ENCODE assay signal across 9 mouse cellular contexts in the genomic region with DNA sequence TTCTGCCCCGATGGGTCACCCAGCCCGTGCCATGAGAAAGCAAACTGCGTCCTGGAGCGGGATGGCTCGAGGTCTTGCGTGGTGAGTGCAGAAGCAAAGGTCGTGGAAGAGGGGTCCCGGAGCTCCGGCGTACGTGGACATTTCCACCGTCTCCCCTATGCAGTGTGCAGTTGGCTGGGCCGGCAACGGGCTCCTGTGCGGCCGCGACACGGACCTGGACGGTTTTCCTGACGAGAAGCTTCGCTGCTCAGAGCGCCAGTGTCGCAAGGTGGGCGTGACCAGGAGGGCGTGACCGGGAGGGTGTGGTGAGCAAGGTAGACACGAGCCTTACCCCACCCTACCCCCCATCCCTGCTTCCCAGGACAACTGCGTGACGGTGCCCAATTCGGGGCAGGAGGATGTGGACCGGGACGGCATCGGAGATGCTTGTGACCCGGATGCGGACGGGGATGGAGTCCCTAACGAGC. TPM values are rescaled to one million over a fixed set of nuclear protein-coding genes. Genes with fewer than 3 reads are reported as not detected.
DNase-seq lines count a peak whose midpoint lies in the region; ATAC-seq lines count a peak whose summit lies in the region.
"Had no signal": no experiment of that assay in that cellular context is flagged by ENCODE, and none has a peak within 500 bp of the region (broad histone marks: within the 10 kb centered on the region; RNA-seq: fewer than 3 reads in every experiment).

No protein-coding gene starts in this region.

- H3K4me1 ChIP-seq in liver, embryonic 15.5 days (replicated peaks): peaks cover 42% of the 10 kb centered on the region

- H3K4me3 ChIP-seq in liver, embryonic 15.5 days (replicated peaks): peak overlapping the region; percentile 23; the same call in 1 of the 2 replicates

- 6% methylated on average over 37 of the region's 37 CpGs for WGBS in liver, embryonic 15.5 days (ENCODE audit: insufficient replicate concordance)

- H3K27ac ChIP-seq in liver, embryonic 15.5 days (replicated peaks): no peak overlapping the region

- no peak overlapping the region for H3K9ac ChIP-seq in liver, embryonic 15.5 days

- ATAC-seq in liver, embryonic 15.5 days (ENCODE audit: insufficient read depth): no peak

- H3K36me3 ChIP-seq in liver, embryonic 15.5 days (replicated peaks): no peaks in the 10 kb centered on the region

- DNase-seq in embryo, embryonic 10.5 days (ENCODE audit: low spot score): peak; percentile 5
- DNase-seq in embryo, embryonic 10 days (ENCODE audit: low spot score): no peak
- peak; percentile 40 for DNase-seq in thymus, postnatal 4 days
- no peak for DNase-seq in thymus, postnatal 10 days (ENCODE audit: low spot score in 2 of 2)
- DNase-seq in testis, postnatal 10 days (ENCODE audit: low spot score): peak; percentile 65
- no peak for DNase-seq in frontal cortex, adult 2 months (ENCODE audit: extremely low spot score in 1 of 2, low spot score in 1 of 2)
- no peak for DNase-seq in gastrocnemius, postnatal 10 days

- no peaks in the 10 kb centered on the region for H3K9me3 ChIP-seq in liver, embryonic 15.5 days (replicated peaks)

- peak overlapping the region; percentile 66 for H3K4me2 ChIP-seq in liver, embryonic 15.5 days

- peaks cover 98% of the 10 kb centered on the region for H3K27me3 ChIP-seq in liver, embryonic 15.5 days

RNA-seq across cellular contexts. Expression of gene Comp, which starts 3.0 kb away (rescaled TPM):
- 1.3 and 2.1 TPM in 2 replicates for polyA plus RNA-seq in liver, embryonic 15.5 days (2015; fragmentation: Nextera tagmentation; extraction: Ambion mirVana)
- 0.19 and 0.26 TPM in 2 replicates for polyA plus RNA-seq in frontal cortex, adult 2 months (2012; rRNA removed)
- total RNA-seq in gastrocnemius, postnatal 10 days (2021): 10 to 100 TPM; 18.4 to 20.2 TPM

RNA-seq across cellular contexts. Expression of gene Upf1, which starts 23.2 kb away (rescaled TPM):
- 9.7 and 10.6 TPM in 2 replicates for polyA plus RNA-seq in liver, embryonic 15.5 days (2015; fragmentation: Nextera tagmentation; extraction: Ambion mirVana)
- 29.5 and 30.8 TPM in 2 replicates for polyA plus RNA-seq in frontal cortex, adult 2 months (2012; rRNA removed)
- total RNA-seq in gastrocnemius, postnatal 10 days (2021): 10 to 100 TPM; 34.2 to 37.3 TPM

RNA-seq across cellular contexts. Expression of gene Gdf1, which starts 46.7 kb away (rescaled TPM):
- polyA plus RNA-seq in liver, embryonic 15.5 days (2015; fragmentation: Nextera tagmentation; extraction: Ambion mirVana): 0.10 and 0.26 TPM in 2 replicates
- 34.8 and 63.7 TPM in 2 replicates for polyA plus RNA-seq in frontal cortex, adult 2 months (2012; rRNA removed)
- total RNA-seq in gastrocnemius, postnatal 10 days (2021): 1 to 10 TPM; 3.9 to 5.3 TPM
- total RNA-seq: common myeloid progenitor, adult 5-6 weeks had no signal

Comparison
In these comparisons a context has a peak if more than half of its experiments do, and no peak if none do; other contexts are left out.
1. DNase-seq: peak in embryo, embryonic 10.5 days (single experiment), thymus, postnatal 4 days (single experiment) and testis, postnatal 10 days (single experiment); none in embryo, embryonic 10 days (single experiment), thymus, postnatal 10 days (0 of 2), frontal cortex, adult 2 months (0 of 2) and gastrocnemius, postnatal 10 days (single experiment).
2. RNA of gene Gdf1, which starts 46.7 kb away (polyA plus RNA-seq): 34.8 to 63.7 TPM in frontal cortex, adult 2 months; 0.10 to 0.26 TPM in liver, embryonic 15.5 days; every median in the first group is over 10 times any median in the second.